Mouse (Mus musculus): Measurements from ENCODE around the gene Dagla.

Dagla gene

DNA sequence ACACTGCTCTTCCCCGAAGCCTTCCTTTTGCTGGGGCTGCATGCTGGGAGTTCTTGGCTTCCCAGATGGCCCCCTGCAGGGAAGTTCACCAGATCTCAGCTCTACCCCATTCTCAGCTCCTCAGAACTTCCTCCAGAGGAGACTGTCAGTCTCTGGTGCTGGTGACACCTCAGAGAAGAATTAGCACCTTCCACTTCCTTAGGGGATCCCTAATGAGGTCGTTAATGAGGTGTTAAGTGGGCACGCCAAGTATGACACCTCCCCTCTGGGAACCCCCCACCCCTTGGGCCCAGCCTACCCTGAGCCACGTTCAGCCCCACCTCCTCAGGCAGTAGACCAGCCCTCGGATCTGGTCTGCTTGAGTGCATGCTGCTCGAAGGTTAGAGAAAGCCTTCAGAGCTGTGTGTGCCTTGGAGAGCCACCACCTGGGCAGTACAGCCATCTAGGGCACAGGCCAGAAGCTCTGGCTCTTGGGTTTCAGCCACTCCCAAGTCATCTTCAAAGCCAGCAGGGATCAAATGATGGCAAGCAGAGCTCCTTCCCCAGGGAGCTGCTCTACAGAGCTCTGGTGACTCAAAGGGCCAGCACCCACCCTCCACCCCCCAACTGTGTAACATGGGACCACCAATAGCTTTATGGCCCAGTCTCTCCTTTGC is 25.9 kb downstream of the Dagla start:
- no peak for DNase-seq

DNA sequence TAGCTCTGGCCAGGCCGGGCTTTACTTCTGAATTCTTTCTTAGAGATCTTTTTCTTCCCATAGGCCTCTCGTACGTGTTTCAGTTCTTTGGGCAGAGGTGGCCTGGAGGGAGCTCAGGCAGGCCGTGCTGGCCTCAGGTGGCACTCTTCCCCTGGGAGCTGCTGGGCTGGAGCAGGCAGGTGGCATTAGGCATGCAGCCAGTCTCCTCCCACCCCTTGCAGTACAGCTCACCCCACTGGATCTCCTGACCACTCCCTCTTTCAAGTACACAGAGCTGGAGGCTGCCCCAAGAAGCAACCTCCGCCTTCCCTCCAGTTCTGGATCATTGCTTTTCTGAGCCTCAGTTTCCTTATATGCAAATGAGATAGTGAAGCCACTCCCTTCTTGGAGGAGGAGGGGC is 26.9 kb downstream of the Dagla start:
- DNase-seq, result no peak

DNA sequence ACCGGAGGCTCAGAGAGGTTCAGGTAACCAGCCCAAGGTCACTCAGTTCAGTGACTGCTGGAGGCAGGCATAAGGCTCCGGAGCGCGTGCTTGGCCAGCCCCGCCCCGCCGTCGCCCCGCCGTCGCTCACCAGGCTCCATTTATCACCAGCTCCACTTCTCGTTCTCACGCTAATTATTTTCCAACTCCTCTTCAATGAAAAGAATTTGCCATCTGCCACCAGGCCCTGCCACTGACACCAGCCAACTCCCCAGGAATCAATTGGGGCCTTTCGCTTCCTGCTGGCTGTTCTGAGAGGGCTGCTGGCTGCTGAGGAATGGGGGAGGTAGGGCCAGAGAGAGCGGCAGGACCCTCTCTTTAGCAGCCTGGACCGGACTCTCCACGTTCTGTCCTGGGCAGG is 27.3 kb downstream of the Dagla start:
- DNase-seq, result peak; percentile 20

DNA sequence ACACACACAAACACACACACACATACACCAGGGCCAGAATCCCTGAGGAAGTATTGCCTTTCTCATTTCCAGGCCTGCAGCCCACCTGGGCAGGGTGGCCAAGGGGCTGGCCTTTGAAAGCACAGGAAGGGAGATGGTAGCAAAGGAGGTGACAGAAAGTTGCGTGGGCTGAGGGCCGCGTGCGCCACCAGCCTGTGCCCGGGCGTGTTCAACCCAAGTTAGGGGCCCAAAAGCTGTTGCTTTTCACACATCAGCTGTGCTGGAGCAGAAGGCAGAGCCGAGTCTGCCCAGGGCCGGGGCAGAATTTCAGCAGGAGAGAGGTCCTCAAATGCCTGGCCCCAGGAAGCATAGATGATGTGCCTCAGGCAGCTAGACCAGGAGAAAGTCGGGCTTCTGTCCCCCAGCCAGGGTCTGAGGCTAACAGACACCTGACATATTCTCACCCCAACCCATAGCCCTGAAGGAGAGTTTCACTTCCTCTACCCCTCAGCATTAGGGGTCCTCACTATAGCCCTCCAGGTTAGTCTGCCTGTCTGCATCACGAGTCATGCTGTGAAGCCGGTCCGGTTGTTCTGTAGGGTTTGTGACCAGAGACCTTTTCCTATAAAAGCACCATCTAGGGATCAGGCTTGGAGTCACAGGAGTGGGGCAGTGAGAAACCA is 28.1 kb downstream of the Dagla start:
- DNase-seq, result no peak

DNA sequence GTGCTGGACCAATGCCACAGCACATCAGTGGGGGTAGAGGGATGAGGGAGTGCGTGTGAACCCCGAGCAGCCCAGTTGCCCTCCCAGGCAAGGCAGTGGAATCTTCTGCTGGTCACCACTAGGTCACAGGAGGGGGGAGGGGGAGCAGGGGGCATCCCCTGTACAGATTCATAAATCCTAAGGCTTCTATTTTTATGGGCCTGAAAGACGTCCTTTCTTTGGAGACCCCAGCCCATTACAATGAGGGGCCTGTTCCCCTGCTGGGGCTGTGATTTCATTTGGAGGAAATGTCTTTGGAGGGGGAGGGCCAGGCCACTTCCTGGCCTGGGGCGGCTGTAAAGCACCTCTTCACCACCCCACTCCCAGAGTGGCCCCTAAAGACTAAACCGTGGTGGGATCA is 30.6 kb downstream of the Dagla start:
- DNase-seq, result no peak

DNA sequence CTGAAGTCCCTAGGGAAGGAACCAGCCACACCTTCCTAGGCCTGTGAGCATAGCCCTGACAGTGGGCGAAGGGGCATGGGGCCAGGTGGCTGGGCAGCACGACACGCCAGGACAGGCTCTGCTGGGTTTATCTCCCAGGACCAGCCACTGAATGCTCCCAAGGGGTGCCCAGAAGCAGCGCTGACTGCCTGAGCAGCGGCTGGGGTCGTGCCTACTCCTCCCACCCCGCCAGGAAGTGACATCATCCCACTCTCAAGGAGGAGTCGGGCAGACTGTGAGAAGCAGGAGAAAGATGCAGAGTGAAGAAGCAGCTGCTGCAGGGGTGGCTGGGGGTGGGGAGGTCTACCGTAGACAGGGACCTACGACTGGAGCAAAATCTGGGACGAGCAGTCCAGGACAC is 31.9 kb downstream of the Dagla start:
- DNase-seq, result no peak

DNA sequence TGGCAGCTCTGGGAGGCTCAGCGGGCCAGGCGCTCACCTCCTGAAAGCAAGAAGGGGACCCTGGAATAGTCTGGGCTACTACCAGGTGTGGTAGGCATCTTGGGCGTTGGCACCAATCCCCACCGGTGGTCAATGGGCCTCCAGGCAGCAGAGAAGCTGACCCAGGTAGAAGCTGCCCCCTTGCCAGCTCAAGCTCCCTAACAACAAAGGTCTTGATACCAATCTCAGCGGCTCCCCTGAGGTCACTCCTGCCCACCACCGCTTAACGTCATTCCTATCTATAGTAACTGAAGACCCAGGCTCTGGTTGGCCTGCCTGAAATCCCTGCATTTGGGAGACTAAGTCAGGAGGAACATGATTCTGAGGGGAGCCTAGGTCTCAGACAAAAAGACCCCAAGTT is 33.1 kb downstream of the Dagla start:
- no peak for DNase-seq

DNA sequence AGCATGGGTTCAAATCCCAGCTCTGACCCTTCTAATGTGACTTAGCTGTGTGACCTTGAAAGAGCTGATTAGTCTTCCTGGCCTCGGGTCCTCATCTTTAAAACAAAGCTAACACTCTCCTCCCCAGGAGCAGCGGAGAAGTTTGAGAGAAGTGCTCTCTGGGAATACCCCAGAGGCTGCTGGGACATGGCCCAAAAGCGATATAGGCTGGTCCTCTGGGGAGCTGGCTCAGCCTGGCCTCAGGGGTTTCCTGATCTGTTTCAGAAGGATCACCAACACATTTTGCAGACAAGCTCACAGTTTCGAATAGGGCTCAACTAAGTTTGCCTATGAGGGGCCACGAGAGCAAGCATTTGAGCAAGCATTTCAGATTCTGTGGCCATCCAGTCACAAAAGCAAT is 34.3 kb downstream of the Dagla start:
- DNase-seq, result no peak

DNA sequence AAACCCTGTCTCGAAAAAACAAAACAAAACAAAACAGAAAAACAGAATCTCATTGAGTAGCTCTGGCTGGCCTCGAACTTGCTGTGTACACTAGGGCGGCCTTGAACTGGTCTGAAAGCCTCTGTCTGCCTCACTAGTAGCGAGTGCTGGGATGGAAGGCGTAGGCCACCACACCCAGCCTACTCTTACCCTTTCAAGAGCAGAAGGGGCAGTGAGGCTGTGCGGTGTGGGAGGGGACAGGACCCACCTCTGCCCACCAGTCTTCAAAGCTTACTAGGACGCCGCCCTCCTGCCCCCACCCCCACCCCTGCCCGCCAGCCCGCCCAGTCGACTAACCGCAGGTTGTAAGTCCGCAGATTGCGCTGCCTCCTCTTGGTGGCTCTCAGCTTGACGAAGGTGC is 35.8 kb downstream of the Dagla start:
- DNase-seq, result no peak

DNA sequence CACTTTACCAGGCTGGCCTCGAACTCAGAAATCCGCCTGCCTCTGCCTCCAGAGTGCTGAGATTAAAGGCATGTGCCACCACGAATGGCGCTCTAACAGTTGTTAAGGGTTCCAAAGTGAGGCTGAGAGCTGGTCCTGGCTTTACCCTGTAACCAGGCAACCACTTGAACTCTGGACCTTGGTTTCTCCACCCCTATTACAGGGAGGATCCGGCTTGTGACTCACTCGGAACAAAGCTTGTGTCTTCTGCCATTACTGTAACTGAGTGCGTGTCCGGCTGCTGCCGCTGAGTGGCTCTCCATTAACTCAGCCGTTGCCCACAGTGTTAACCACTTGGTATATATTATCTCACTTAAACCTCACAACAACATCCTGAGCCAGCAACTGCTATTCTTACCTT is 36.7 kb downstream of the Dagla start:
- DNase-seq, result no peak

DNA sequence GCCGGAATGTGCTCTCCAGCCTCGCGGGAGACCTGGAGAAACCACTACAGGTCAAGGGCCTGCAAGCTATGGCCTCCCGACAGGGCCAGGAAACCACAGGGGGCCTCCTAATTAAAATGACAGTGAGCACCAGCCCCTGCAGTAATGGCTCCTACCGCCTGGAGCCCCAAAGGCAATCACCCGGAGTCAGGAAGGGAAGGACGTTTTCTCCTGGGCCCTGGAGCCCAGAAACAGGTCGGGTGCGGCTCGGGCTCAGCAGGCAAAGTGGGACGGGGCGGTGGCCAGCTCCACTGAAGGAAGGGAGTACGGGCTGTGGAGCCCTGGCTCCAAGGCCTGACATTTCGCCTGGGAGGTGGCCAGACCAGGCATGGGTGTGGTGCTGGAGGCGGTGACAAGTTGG is 37.6 kb downstream of the Dagla start:
- DNase-seq, result no peak

DNA sequence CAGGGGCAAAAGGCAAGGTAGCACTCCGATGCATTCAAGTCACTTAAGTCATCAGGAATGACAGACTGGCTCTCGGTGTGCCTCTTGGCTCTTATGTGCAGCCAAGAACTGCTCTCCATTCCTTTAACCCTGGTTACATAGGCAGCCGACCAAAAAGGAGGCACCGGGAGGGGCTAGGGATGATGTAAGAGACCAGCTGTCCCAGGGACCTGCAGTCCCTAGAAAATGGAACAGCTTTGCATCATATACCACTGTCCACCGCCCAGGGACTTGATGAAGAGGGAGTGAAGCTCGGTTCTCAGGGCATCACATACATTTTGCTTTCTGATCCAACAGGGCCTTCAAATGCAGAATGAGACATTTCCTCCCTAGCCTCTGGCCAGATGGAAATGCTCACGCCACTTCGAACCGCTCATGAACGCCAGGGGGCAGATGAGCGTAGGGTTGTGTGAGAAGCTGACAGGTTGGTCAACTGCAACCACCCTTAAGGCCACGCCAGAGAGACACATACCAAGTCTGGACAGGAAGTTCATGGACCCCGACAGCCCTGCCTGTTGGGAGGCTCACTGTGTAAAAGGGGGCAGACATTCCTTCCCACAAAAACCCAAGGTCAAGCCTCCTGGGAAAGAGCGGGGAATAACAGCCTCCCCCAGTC is 38.4 kb downstream of the Dagla start:
- DNase-seq, result peak; percentile 35

DNA sequence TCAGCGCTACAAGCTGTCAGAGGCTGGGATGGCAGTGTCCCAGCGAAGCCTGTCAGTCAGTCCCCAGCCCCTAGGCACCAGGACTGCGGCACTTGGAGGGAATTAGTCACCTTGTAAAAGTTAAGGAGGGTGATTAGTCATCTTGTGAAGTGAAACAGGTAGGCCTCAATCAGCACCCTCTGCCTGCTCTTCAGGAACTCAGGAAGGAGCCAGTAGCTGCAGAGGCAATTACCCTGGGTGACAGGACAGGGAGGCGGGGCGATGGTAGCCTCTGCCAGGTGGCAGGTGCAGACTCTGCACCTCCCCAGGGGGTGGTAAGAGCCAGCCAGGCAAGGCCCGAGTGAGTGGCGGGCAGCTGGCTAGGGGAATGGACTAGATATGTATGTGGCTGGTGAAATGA is 43.3 kb downstream of the Dagla start:
- DNase-seq, result no peak

DNA sequence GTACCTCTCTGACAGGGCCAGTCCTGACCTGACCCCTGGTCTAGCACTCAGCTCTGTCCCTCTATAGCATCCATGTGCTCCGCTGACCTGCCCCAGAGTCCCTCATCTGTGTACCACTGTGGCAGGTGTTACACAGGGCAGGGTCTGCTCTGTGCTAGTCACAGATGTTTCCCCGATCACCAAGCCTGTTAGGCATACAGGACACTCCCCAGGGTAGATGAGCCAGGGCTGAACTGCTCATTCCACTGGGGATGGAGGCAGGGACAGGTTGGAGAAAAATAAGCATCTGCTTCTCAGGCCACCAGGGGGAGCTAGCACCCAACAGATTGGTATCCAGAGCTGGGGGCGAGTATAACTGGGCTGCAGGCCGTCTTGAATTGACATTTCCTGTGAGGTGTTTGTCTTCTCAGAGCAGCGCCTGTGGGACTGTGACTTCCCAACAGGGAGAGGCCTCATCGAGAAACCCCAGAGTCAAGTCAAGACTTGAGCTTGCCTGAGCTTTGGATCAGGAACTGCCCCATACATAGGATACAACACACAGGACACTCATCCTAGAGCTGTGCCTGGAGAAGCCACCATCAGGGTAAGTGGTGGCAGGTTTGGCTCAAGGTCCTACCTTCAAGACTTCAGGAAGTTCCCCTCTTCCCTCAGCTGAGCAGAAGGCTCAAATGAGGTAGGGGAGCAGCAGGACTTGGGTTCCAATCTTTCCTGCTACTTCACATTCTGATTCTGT is 46.2 kb downstream of the Dagla start:
- peak; percentile 62 for DNase-seq

DNA sequence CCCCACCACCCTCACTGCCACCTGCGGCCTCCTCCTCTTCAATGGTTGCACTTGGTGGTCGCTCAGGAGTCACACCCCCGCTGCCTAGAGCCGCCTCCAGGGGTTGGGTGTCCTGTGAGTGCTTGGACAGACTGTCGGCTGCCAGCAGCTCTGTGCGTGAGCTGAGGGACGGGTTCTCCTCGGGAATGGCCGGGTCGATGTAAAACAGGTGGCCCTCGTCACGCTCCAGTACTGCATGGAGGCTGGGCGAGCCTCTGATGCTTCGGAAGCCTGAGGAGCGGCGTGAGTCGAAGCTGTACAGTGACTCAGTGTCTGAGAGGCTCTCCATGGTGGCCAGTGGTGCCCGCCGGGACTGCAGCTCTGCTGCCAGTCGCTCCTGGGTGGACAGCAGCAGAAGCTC is 56.5 kb downstream of the Dagla start:
- DNase-seq, result no peak

DNA sequence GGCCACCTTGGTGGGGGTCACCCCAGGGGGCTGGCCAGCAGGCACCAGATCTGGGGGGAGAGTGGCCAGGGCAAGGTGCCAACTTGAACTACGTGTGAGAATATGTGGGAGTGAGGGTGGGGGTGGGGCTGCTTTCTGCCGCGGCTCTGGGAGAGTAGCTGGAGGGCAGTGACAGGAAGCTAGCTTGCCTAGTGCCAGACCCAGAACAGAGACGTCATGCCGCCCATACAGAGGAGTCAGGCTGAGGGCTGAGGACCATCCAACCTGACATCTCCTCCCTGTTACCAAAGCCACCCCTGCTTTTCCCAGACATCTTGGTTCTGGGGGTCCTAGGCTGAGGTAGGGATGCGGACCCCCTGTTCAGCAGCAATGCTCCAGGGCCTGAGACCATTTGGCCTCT is 57.5 kb downstream of the Dagla start:
- no peak for DNase-seq

DNA sequence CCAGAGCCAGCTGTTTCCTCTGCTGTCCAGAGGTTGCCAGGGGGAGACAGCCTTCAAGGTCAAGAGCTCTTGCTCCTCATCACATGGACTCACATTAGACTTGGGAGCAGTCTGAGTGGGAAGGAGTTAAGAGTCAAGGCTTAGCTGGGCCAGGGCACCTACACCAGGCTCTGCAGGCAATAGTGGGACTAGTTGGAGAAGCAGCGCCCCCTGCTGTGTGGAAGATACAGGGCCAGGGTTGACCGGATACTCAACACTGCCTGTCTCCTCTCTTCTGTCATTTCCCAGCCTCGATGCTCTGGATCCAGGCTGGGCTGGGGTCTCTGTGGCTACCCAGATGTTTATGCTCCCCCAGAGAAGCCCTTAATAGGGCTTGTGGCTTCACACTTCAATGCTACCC is 60.5 kb downstream of the Dagla start:
- DNase-seq, result no peak

DNA sequence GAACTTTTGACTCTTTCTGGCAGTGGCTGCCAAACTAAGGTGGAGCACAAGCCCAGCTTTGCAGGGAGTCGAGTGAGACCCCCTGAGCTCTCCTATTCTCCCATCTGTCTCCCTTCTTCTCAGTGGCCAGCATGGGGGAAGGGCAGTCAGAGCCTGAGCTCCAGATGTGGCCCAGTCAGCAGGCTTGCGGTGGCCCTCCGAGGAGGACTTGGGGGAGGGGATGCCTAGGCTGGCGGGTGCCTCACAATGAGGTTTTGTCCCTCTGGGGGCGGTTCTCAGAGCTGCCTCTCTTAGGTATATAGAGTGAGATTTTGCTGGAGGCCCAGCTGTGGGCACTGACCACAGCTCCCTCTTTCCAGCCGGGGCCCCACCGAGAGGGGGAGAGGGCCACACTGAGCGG is 61.8 kb downstream of the Dagla start:
- DNase-seq, result no peak

DNA sequence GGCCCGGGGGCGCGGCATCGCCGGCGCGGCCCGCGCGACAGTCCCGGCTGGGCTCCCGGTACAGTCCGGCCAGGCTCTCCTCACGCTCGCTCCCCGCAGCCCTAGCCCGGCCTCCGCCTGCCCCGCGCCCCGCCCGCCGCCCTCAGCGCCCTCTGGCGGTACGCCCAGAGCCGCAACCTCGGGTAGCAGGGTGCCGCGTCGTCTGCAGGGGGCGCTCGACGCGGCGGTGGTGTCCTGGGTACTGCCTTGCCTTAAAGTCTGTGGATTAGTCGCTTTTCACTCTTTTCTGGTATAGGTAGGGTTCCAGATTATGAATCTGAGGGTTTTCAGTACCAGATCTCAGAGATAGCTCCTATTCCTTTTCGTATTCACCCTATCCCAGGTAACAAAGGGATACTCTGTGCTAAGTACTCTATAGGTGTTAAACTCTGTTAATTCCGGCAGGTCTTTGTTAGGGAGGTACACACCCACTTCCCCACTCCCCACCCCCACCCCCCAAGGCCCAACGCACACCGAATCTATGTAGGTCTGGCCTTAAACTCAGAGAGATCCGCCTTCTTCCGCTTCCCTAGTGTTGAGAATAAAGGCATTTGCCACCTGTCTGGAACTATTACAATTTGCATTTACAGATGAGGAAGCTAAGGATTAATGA is 63.9 kb downstream of the Dagla start, which contains the start of gene Myrf:
Myrf (minus strand) TSS at position 95 of the 652 bp plus-strand sequence.
- DNase-seq, result peak; percentile 42

DNA sequence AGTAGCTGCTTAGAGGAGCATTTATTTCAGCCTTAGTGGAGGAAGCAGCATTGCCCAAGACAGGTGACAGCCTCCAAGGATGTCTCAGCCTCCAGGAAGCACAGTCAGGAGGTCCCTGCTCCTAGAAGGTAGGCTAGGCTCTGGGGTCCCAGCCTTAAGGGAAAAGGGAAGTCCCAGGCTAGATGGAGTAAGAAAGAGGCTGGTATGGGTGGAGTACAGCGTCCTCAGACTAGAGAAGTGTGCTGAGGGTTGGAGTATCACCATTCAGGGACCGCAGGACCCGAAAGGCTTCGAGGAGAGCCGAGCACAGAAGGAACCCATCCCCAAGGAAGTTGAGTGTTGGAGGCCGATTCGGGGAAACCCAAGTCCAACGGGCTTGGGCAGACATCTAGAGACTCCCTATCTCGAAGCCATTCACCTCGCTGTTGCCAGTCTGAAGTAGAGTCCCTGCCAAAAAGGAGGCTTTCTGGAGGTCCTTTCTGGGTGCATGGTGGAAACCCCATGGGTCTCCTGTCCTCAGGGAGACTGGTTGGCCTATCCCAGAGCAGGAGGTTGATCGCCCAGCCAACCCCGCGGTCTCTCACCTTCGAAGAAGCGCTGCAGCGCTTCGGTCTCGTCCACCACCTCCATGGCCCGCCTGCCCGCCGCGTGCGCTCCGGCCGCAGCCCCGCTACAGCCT is 64.6 kb downstream of the Dagla start:
- no peak for DNase-seq

DNA sequence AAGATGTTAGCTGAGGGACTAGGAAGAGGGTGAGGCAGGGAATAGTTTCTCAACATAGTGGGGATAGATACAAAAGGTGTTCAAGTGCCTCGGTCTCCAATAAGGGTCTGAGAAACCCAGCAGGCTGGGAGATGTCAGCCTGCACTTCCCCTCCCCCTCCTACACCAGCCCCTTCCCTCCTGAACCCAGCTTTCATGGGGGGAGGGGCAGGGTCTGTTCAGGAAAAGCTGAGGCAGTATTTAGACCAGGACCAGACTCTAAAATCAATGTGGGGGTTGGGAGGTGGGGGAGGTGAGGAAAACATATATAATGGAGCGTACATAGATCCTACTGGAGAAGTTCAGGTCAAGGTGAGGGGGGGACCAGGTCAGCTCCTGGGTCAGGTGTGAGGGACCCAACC is 65.3 kb downstream of the Dagla start:
- DNase-seq, result no peak

DNA sequence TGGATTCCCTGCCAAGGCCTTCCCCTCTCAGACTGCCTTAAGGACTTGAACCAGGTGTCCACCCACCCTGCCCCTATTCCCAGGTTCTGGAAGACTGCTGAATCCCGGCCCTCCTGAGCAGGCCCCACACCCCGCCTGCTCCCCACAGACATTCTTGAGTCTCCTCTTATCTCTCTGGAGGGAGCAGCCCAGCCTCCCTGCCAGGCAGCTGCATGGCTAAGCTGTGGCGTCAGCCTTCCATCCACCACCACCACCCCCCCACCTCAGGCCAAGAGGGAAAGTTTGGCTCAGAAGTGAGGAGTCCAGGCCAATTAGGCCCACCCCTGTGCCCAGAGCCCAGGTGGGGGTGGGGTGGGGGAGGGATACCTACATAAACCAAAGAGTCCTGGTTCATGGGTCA is 66.2 kb downstream of the Dagla start:
- DNase-seq, result no peak

All from cerebellum, adult 11 months (tissue).